Mouse (Mus musculus) neural tube, embryonic 13.5 days (tissue): ENCODE data around the gene Mgat4a. TPM values are rescaled to one million over a fixed set of nuclear protein-coding genes. Genes with fewer than 3 reads are reported as not detected.

ENCODE experiments used
- ATAC-seq: fragments of 200-750 bp; cut with Nextera tagmentation; 2 replicates; pipeline ENCODE4 v1.8.0; 2017; ENCODE audit warnings: low read depth, mild to moderate bottlenecking, moderate TSS enrichment, moderate library complexity
- H3K27ac ChIP-seq: fragments of 300-500 bp; sonication (generic); replicated peaks from 2 replicates; pipeline ENCODE4 v1.5.1; 2015; ENCODE audit warnings: moderate library complexity, mild to moderate bottlenecking, inconsistent platforms
- H3K27me3 ChIP-seq: fragments of 300-500 bp; sonication (generic); 2 replicates; pipeline ENCODE4 v1.6.1; 2015; ENCODE audit warnings: mild to moderate bottlenecking, inconsistent platforms
- H3K36me3 ChIP-seq: fragments of 300-500 bp; sonication (generic); 2 replicates; pipeline ENCODE4 v1.6.1; 2015; ENCODE audit warnings: mild to moderate bottlenecking, inconsistent platforms
- H3K4me1 ChIP-seq: fragments of 300-500 bp; sonication (generic); replicated peaks from 2 replicates; pipeline ENCODE4 v1.6.1; 2015; ENCODE audit warnings: inconsistent platforms
- H3K4me2 ChIP-seq: fragments of 300-500 bp; sonication (generic); 2 replicates; pipeline ENCODE4 v1.6.1; 2015; ENCODE audit warnings: inconsistent platforms, mild to moderate bottlenecking, moderate library complexity
- H3K4me3 ChIP-seq: fragments of 300-500 bp; sonication (generic); 2 replicates; pipeline ENCODE4 v1.5.1; 2015; ENCODE audit warnings: mild to moderate bottlenecking, inconsistent platforms
- H3K9ac ChIP-seq: fragments of 300-500 bp; sonication (generic); 2 replicates; pipeline ENCODE4 v1.6.1; 2015; ENCODE audit warnings: moderate library complexity, mild to moderate bottlenecking, inconsistent platforms
- H3K9me3 ChIP-seq: fragments of 300-500 bp; sonication (generic); 2 replicates; pipeline ENCODE4 v1.6.1; 2016; ENCODE audit warnings: inconsistent platforms
- WGBS: fragments of 180-500 bp; shearing (Covaris S2); methylation state at CpG from one replicate; pipeline ENCODE4 v1.1.7; 2015; 5-methylcytosine and 5-hydroxymethylcytosine counted together
- polyA plus RNA-seq: library from polyadenylated mRNA; unstranded; fragments of >200 nt; fragmentation: Nextera tagmentation; extraction: Ambion mirVana; gene quantifications from 2 replicates; pipeline ENCODE4 v1.2.1, GENCODE M21; 2015

The Mgat4a gene
- polyA plus RNA-seq, 1 experiment from 2014 or later = 7.1 TPM

DNA sequence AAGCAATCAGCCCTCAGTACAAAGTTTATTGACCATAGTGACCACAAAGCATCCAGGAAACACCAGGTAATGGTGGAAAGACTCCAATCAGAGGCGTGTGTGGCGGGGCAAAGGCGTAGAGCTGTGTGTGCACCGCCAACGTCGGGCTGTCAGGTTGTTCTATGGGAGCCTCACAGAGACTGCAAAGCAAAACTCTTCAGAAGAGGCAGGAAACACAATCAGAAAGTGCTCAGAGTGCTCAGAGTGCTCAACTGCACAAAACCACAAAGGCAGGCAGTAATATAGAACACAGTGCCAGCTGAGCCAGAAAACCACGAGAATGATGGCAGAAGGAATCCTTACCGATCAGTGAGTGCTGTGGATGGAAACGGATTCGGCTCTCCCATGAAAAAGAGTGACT is 67.6 kb downstream of the Mgat4a start:
- no peak for ATAC-seq
- no peak overlapping the region for H3K4me2 ChIP-seq
- no peaks in the 10 kb centered on the region for H3K4me1 ChIP-seq
- no peak overlapping the region for H3K27ac ChIP-seq
- no peak overlapping the region for H3K4me3 ChIP-seq
- no peaks in the 10 kb centered on the region for H3K27me3 ChIP-seq
- no peak overlapping the region for H3K9ac ChIP-seq
- no peaks in the 10 kb centered on the region for H3K9me3 ChIP-seq
- 90% methylated on average over 10 of the region's 10 CpGs for WGBS
- H3K36me3 ChIP-seq = no peaks in the 10 kb centered on the region

DNA sequence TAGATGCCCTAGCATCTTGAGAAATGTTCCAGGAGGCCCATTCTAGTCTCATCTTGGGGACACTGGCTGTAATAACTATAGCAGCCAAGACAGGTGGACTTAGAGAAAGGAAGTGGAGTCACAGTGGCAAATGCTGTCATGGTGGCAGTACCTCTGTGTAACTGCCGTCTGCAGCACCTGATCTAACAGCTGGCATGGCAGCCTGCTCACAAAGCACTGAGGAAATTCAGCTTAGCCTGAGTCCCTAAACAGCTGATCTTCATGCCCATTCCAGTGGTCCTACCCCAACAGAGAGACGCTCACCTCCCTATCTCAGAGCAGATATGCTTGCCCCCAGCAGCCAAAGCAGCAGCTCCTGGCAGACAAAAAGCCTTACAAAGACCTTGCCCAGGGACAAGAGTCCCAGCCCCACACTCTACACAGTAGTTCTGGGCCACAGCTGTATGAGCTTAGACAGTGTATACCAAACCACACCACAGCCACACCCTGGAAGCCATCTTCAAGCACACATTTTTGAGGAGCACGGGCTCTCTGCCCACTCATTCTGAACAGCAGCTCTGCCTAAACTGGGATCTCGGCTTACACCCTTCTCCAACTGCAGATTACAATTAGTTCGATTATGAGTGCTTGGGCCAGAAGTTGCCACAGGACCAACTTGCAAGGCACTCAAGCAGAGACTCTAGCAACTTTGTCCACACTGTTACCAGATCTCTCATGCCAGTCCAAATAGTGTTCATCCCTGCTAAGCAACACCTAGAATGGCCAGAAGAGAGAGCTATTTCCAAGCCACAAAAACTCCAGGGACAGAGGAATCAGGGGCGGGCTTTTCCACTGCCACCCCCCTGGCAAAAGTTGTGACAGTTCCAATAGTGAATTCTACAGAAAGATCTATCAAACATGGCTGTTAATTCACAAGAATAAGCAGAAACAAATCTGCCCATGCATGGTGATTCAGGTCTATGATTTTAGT is 69.4 kb downstream of the Mgat4a start:
- H3K9ac ChIP-seq = no peak overlapping the region
- WGBS = 82% methylated on average over 6 of the region's 6 CpGs
- H3K9me3 ChIP-seq = no peaks in the 10 kb centered on the region
- no peaks in the 10 kb centered on the region for H3K36me3 ChIP-seq
- no peak overlapping the region for H3K4me2 ChIP-seq
- H3K4me1 ChIP-seq = no peaks in the 10 kb centered on the region
- no peaks in the 10 kb centered on the region for H3K27me3 ChIP-seq
- ATAC-seq = no peak
- no peak overlapping the region for H3K4me3 ChIP-seq
- no peak overlapping the region for H3K27ac ChIP-seq

DNA sequence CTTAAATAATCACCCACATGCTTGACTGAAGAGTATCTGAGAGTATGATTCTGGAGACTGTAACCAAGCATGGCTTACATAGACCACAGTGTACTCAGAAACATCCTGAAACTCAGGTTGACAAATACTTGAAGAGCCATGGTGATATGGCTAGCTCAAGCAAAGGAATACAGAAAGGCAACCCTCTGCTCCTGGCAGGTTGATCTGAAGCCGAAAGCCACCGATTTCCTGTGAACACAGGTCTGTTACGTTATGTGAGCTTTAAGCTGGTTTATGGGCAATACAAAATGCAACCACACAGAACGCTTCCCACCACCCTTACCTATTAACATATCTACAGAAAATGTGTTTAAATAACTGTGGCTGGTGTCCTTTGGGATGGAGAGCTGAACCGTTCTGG is 71.8 kb downstream of the Mgat4a start:
- 92% methylated on average over 5 of the region's 5 CpGs for WGBS
- no peaks in the 10 kb centered on the region for H3K27me3 ChIP-seq
- no peaks in the 10 kb centered on the region for H3K9me3 ChIP-seq
- no peak overlapping the region for H3K27ac ChIP-seq
- no peak overlapping the region for H3K9ac ChIP-seq
- ATAC-seq = no peak
- H3K4me3 ChIP-seq = no peak overlapping the region
- no peak overlapping the region for H3K4me2 ChIP-seq
- H3K36me3 ChIP-seq = no peaks in the 10 kb centered on the region
- no peaks in the 10 kb centered on the region for H3K4me1 ChIP-seq

DNA sequence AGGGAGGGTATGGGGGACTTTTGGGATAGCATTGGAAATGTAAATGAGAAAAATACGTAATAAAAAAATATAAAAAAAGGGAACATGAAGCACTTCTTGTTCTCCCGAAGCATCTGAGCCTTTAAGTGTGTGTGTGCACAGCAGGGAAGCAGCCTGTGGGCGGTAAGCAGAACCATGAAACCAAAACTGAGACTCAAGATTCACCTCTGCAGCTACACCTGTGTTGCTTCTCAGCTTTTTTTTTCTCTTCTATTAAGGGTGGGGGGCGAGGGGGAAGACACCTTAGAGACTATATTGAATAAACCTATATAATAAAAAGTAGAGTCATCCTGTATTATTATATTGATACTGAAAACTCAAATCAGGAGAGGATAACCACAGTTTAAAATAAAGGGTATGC is 73.0 kb downstream of the Mgat4a start:
- 84% methylated on average over 4 of the region's 4 CpGs for WGBS

DNA sequence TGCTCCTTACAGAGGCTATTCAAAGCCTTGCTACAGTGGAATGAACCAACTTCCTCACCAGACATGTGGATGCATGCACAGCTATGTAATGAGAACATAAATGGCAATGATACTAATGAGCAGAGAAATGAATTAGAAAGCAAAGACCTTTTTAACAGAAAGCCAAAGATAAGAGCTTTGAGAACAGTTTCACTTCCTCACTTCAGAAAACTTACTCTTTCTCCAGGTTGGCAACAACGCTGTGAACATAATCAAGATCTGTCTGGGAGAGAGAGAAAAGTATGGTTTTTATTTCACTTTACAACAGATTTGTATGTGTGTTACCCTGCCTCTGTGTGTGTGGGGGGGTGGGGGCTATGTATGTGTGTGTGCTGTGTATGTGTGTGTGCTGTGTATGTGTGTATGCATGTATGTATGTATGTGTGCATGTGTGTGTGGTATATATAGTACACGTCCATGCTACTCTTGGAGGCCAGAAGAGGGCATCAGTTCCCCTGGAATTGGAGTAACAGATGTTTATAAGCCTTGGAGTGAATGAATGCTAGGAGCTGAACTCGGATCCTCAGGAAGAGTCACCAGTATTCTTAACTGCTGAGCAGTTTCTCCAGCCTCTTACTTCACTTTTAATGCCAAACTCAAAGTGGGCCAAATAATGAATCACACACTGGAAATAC is 74.4 kb downstream of the Mgat4a start:
- no peak overlapping the region for H3K9ac ChIP-seq

More for the DNA sequence above, 73.0 kb downstream of the Mgat4a start:
- Histone ChIP-seq H3K9ac (no peak overlapping the region), H3K9me3 (no peaks in the 10 kb centered on the region), H3K27me3 (no peaks in the 10 kb centered on the region), H3K4me1 (no peaks in the 10 kb centered on the region), H3K36me3 (no peaks in the 10 kb centered on the region), H3K4me3 (no peak overlapping the region), H3K4me2 (no peak overlapping the region), H3K27ac (no peak overlapping the region)
- no peak for ATAC-seq

DNA sequence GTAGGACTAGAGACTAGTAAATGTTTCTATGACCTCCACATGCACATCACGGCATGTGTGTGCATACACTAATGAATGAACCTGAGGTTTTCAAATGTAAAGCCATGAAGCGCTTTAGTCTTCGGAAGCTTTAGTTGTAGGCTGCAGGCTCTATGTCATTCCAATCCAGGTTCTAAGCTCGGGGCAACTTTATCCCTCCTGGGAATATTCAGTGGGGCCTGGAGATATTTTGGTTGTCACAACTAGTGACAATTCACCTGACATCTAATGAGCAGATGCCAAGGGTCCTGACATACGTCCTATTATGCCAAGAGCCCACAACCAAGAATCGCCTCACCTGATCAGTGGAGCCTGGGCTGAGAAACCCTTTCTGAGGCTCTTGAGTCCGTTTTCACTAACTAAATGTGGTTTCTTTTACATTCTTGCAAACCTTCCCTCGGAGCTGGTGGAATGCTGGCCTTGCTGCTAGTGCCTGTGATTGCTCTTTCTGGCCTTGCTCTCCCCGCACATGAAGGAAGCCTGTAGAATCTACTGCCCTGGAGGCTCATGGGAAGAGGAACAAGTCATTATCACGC is 75.9 kb downstream of the Mgat4a start:
- no peak overlapping the region for H3K4me2 ChIP-seq
- no peak for ATAC-seq
- H3K9me3 ChIP-seq = no peaks in the 10 kb centered on the region
- H3K9ac ChIP-seq = no peak overlapping the region
- H3K4me1 ChIP-seq = no peaks in the 10 kb centered on the region
- H3K4me3 ChIP-seq = no peak overlapping the region
- peaks cover 3% of the 10 kb centered on the region; the same call in 1 of the 2 replicates for H3K36me3 ChIP-seq
- 88% methylated on average over 10 of the region's 10 CpGs for WGBS
- no peaks in the 10 kb centered on the region for H3K27me3 ChIP-seq
- H3K27ac ChIP-seq = no peak overlapping the region

More for the DNA sequence above, 74.4 kb downstream of the Mgat4a start:
- 87% methylated on average over 3 of the region's 3 CpGs for WGBS
- Histone ChIP-seq H3K9me3 (no peaks in the 10 kb centered on the region), H3K27ac (no peak overlapping the region), H3K36me3 (no peaks in the 10 kb centered on the region), H3K4me1 (no peaks in the 10 kb centered on the region), H3K4me2 (no peak overlapping the region), H3K4me3 (no peak overlapping the region), H3K27me3 (no peaks in the 10 kb centered on the region)
- ATAC-seq = no peak

DNA sequence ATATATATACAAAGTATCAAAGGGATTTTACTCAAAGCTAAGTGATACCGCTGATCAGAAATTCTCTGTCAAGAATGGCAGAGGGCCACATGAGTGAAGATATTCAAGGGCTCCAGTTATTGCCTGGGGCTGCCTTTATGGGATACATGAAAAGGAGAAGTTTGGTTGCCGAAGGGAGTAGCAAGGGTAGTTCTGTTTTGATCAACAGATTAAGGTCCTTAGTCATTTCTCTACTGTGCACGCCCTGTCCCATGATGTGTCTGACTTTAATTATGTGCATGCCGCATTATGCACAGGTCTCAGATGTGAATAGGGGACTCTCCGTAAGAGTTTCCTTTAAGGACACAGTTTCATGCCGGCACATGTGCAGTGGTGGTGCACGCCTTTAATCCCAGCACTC is 83.3 kb downstream of the Mgat4a start:
- H3K4me3 ChIP-seq = no peak overlapping the region
- no peak for ATAC-seq
- 89% methylated on average over 7 of the region's 7 CpGs for WGBS

DNA sequence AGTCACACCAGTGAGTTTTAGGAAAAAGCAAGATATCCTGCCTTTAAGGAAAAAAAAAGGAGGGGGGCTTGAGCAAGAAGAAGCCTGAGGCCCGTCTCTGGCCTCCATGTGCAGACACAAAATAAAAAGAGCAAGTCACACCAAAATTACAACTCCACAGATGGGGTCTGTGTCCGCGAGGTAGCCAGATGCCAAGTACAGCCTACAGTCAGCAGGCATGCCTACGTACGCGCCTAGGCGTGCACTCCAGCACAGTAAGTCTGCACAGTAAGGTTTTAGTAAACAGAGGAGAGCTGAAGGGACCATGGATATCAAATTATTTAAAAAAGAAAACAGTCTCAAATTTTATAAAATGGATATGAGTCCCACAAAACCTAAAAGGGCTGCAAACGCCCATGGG is 89.5 kb downstream of the Mgat4a start:
- WGBS = 93% methylated on average over 8 of the region's 8 CpGs
- ATAC-seq = no peak
- H3K9me3 ChIP-seq = no peaks in the 10 kb centered on the region

More for the DNA sequence above, 83.3 kb downstream of the Mgat4a start:
- H3K9me3 ChIP-seq = no peaks in the 10 kb centered on the region
- no peak overlapping the region for H3K4me2 ChIP-seq
- H3K27me3 ChIP-seq = no peaks in the 10 kb centered on the region
- H3K27ac ChIP-seq = no peak overlapping the region
- no peaks in the 10 kb centered on the region for H3K4me1 ChIP-seq
- H3K36me3 ChIP-seq = peaks cover 7% of the 10 kb centered on the region
- H3K9ac ChIP-seq = no peak overlapping the region

DNA sequence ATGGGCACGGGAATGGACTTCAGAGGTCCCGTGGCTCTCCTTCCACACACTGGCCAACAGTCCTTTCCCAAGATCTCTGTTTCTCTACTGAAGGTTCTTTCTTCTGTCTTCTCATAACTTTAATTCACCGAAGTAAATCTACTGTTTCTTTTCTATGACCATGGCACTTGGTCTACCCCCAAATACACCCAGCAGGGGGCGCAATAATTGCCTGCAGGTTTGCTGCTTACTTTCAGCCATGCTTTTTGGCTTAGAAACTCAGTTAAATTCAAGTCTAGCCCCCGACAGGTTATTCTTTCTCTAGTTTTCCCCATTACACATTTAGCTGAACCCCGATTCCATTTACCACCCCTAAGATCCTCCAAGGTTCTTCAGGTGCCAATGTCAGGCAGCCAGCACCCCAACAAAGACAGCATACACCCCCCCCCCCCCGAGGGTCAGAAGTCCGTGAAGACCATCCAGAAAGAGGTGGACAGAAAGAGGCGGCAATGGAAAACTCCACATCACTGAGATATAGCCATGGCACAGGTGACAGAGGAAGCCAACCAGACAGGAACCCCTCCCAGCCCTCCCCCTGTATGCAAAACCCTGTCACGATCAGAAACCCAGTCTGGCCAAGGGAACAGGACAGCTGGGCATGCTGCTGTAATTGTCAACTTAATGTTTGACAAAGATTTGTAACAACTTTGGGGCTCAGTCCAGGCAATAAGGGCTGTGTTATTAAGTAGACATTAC is 92.3 kb downstream of the Mgat4a start:
- H3K27me3 ChIP-seq = no peaks in the 10 kb centered on the region
- no peak overlapping the region for H3K9ac ChIP-seq
- H3K36me3 ChIP-seq = peaks cover 16% of the 10 kb centered on the region
- H3K27ac ChIP-seq = no peak overlapping the region
- H3K4me3 ChIP-seq = no peak overlapping the region
- no peaks in the 10 kb centered on the region for H3K9me3 ChIP-seq
- H3K4me2 ChIP-seq = no peak overlapping the region
- no peak for ATAC-seq
- 81% methylated on average over 10 of the region's 10 CpGs for WGBS
- H3K4me1 ChIP-seq = no peaks in the 10 kb centered on the region

More for the DNA sequence above, 89.5 kb downstream of the Mgat4a start:
- no peaks in the 10 kb centered on the region for H3K4me1 ChIP-seq
- no peak overlapping the region for H3K4me2 ChIP-seq
- no peak overlapping the region for H3K27ac ChIP-seq
- no peak overlapping the region for H3K4me3 ChIP-seq
- H3K9ac ChIP-seq = no peak overlapping the region
- H3K36me3 ChIP-seq = peaks cover 18% of the 10 kb centered on the region
- H3K27me3 ChIP-seq = no peaks in the 10 kb centered on the region

DNA sequence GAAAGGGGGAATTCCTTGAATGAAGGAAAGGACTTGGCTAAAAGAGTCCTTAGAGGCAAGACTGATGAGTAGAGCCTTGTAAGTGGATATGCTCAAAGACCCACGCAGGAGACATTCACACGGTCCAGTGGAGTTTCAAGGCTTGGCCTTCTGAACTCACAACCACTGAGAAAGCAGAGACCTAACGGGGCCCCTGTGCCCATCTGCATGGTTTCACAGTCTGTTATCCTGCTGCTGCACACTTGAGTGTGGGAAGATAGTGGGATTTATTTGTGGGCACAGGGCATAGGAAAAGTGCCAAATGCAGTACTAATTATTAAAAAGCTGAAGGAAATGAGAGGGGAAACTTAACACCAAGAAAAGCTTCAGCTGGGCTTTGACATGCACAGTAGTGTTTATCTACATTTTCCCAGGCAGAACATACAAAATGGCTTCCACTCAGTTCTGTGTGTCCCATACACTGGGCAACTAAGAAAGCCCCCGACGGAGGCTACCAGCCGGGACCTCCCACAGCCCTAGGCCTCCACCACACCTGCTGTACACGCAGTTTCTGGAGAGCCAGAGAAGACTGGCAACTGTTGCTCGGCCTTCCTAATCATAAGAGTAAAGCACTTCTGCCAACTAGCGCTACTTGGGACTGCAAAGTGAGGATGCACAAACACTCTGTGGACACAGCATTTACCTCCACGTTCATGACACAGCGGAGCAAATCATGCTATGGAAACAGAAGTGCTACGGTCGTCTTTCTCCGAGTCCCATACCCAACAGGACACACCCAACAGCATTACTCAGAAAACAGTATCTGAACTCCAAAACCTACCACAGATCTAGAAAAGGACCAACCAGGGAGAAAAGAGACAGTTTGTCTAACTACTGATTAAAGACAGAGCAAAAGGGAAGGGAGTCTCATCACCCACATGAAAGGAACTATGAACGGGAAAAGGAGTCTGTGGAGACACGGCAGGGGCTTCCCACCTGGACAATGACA is 97.7 kb downstream of the Mgat4a start:
- H3K27me3 ChIP-seq = no peaks in the 10 kb centered on the region
- no peak overlapping the region for H3K9ac ChIP-seq
- no peak for ATAC-seq
- no peak overlapping the region for H3K4me3 ChIP-seq
- H3K36me3 ChIP-seq = peaks cover 46% of the 10 kb centered on the region
- H3K4me2 ChIP-seq = no peak overlapping the region
- H3K9me3 ChIP-seq = no peaks in the 10 kb centered on the region
- H3K4me1 ChIP-seq = no peaks in the 10 kb centered on the region
- H3K27ac ChIP-seq = no peak overlapping the region
- WGBS = 92% methylated on average over 16 of the region's 16 CpGs

DNA sequence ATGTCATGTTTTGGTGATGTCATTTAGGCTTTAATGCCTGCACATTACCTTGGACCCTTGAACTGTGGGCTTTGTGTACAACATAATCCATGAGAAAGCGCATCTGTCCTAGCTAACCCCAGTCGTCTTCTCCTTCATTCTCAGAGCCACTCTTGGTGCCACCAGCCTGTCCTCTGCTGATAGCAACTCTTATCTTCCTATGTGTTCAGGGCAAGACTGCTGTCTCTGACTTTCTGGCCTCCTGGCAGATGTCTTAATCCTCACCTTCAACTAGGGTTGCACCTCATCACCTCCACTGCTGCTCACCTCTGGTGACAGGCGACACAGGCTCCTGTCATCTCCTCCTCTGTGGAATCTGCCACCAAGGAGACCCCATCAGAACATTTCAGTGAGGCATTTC is 104.4 kb downstream of the Mgat4a start:
- Histone ChIP-seq H3K4me1 (peaks cover 18% of the 10 kb centered on the region), H3K9me3 (no peaks in the 10 kb centered on the region), H3K27me3 (no peaks in the 10 kb centered on the region), H3K27ac (no peak overlapping the region), H3K4me3 (no peak overlapping the region), H3K9ac (no peak overlapping the region), H3K36me3 (peaks cover 84% of the 10 kb centered on the region), H3K4me2 (no peak overlapping the region)
- WGBS = 95% methylated on average over 3 of the region's 3 CpGs
- no peak for ATAC-seq
